Mouse (Mus musculus): ENCODE measurements around the gene Skint4. TPM values are rescaled to one million over a fixed set of nuclear protein-coding genes. Genes with fewer than 3 reads are reported as not detected.

The Skint4 gene
- not detected for polyA plus RNA-seq (2017; shearing (Covaris generic))

GRCm38 (mm10) chr4:112071716-112072115 is at the start of gene Skint4:
TSS of gene Skint4 (plus strand) at chr4:112072016.

Other genes with a start within 250 kb of the Skint4 start
- under 1 TPM; 0.39 to 0.42 TPM for gene Slc5a9, start 169.1 kb upstream of the Skint4 start, polyA plus RNA-seq (2017; shearing (Covaris generic))
- gene Skint8, start 152.6 kb upstream of the Skint4 start, polyA plus RNA-seq (2017; shearing (Covaris generic)) = under 1 TPM in 1 of 2 experiments, not detected in 1; 0.33 TPM
- not detected for gene Skint7, start 99.1 kb upstream of the Skint4 start, polyA plus RNA-seq (2017; shearing (Covaris generic))
- gene Skint1, start 65.7 kb upstream of the Skint4 start, polyA plus RNA-seq (2017; shearing (Covaris generic)) = 1 to 10 TPM in 1 of 2 experiments, under 1 TPM in 1; 0.30 to 1.2 TPM
- gene Skint3, start 160.2 kb downstream of the Skint4 start, polyA plus RNA-seq (2017; shearing (Covaris generic)) = not detected